13 mouse cellular contexts compared by ENCODE assay signal in the genomic region with DNA sequence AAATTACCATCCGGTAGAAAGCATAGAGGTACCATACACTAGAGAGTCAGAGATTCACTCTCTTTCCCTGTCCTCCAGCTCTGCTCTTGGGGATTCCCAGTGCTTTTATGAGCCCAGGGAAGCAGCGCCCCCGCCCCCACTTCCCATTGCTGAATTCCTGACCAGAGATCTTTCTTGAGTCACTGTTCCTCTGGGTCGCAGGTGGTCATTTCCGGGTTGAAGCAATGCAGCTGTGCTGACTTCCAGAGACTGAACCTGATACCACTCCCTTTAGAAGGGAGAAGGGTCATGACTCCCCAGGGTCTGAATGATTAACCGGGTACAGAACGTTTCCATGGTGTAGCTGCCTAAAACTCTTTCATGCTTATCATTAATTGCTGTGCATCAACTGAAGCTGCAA.
DNase-seq lines count a peak whose midpoint lies in the region.
"Had no signal": no experiment of that assay in that cellular context is flagged by ENCODE, and none has a peak within 500 bp of the region (broad histone marks: within the 10 kb centered on the region; RNA-seq: fewer than 3 reads in every experiment).

No protein-coding gene starts in this region.

- H3K4me1 ChIP-seq in heart, embryonic 10.5 days: peaks cover 22% of the 10 kb centered on the region
- H3K4me1 ChIP-seq in embryonic facial prominence, embryonic 10.5 days: peaks cover 32% of the 10 kb centered on the region
- peaks cover 39% of the 10 kb centered on the region for H3K4me1 ChIP-seq in limb, embryonic 10.5 days
- peaks cover 36% of the 10 kb centered on the region for H3K4me1 ChIP-seq in forebrain, embryonic 10.5 days
- H3K4me1 ChIP-seq: megakaryocyte, embryonic 14.5 days had no signal

- no peak overlapping the region for H3K4me3 ChIP-seq in heart, embryonic 10.5 days
- H3K4me3 ChIP-seq in embryonic facial prominence, embryonic 10.5 days: no peak overlapping the region
- no peak overlapping the region for H3K4me3 ChIP-seq in limb, embryonic 10.5 days
- no peak overlapping the region for H3K4me3 ChIP-seq in forebrain, embryonic 10.5 days
- H3K4me3 ChIP-seq: heart, embryonic 15.5 days; hindbrain, embryonic 10.5 days; megakaryocyte, embryonic 14.5 days had no signal

- no peaks in the 10 kb centered on the region for H3K36me3 ChIP-seq in heart, embryonic 10.5 days
- no peaks in the 10 kb centered on the region for H3K36me3 ChIP-seq in embryonic facial prominence, embryonic 10.5 days (replicated peaks)
- H3K36me3 ChIP-seq in limb, embryonic 10.5 days: no peaks in the 10 kb centered on the region
- no peaks in the 10 kb centered on the region for H3K36me3 ChIP-seq in forebrain, embryonic 10.5 days (replicated peaks)
- H3K36me3 ChIP-seq: heart, embryonic 15.5 days; hindbrain, embryonic 10.5 days had no signal

- WGBS in heart, embryonic 10.5 days: 42% methylated on average over 7 of the region's 7 CpGs
- 45% methylated on average over 7 of the region's 7 CpGs for whole genome bisulfite sequencing in embryonic facial prominence, embryonic 10.5 days
- WGBS in limb, embryonic 10.5 days: 31% methylated on average over 7 of the region's 7 CpGs
- 54% methylated on average over 7 of the region's 7 CpGs for WGBS in forebrain, embryonic 10.5 days

- no peaks in the 10 kb centered on the region for H3K27me3 ChIP-seq in heart, embryonic 10.5 days (ENCODE audit: insufficient read depth, poor library complexity, severe bottlenecking)
- no peaks in the 10 kb centered on the region for H3K27me3 ChIP-seq in embryonic facial prominence, embryonic 10.5 days (replicated peaks; ENCODE audit: low read depth, poor library complexity, severe bottlenecking)
- H3K27me3 ChIP-seq in limb, embryonic 10.5 days (ENCODE audit: low read depth, poor library complexity, severe bottlenecking): no peaks in the 10 kb centered on the region
- H3K27me3 ChIP-seq in forebrain, embryonic 10.5 days (ENCODE audit: poor library complexity, severe bottlenecking): peaks cover 11% of the 10 kb centered on the region; the same call in 1 of the 2 replicates
- H3K27me3 ChIP-seq: heart, embryonic 15.5 days had no signal

- intact Hi-C loops in heart, postnatal 25 days (cut with DNase I): no loop called here

- peak overlapping the region; percentile 10; the same call in 1 of the 2 replicates for H3K27ac ChIP-seq in heart, embryonic 10.5 days
- 0 out of 2 replicates have a peak overlapping the region, but pooled peaks have one; percentile 19 for H3K27ac ChIP-seq in embryonic facial prominence, embryonic 10.5 days (replicated peaks)
- peak overlapping the region; percentile 34; the same call in 1 of the 2 replicates for H3K27ac ChIP-seq in limb, embryonic 10.5 days
- H3K27ac ChIP-seq in forebrain, embryonic 10.5 days: no peak overlapping the region
- H3K27ac ChIP-seq: heart, embryonic 15.5 days; hindbrain, embryonic 10.5 days had no signal

- no peaks in the 10 kb centered on the region for H3K9me3 ChIP-seq in heart, embryonic 10.5 days
- H3K9me3 ChIP-seq in embryonic facial prominence, embryonic 10.5 days: no peaks in the 10 kb centered on the region
- no peaks in the 10 kb centered on the region for H3K9me3 ChIP-seq in limb, embryonic 10.5 days (replicated peaks)
- 0 out of 2 replicates have a peak, but pooled peaks cover 2% of the 10 kb centered on the region for H3K9me3 ChIP-seq in forebrain, embryonic 10.5 days
- H3K9me3 ChIP-seq: heart, embryonic 15.5 days; hindbrain, embryonic 10.5 days had no signal

- no peak for DNase-seq in heart, embryonic 10.5 days (ENCODE audit: low spot score)
- DNase-seq in heart, postnatal 25 days (ENCODE audit: low spot score): no peak
- peak; percentile 18 for DNase-seq in ZHBTc4 (ENCODE audit: low read depth, low spot score)
- peak; percentile 43 for DNase-seq in embryonic facial prominence, embryonic 10.5 days (ENCODE audit: low spot score)
- DNase-seq in limb, embryonic 10.5 days (ENCODE audit: low spot score): no peak
- no peak for DNase-seq in ovary, postnatal 10 days (ENCODE audit: low spot score)
- no peak for DNase-seq in forebrain, embryonic 10.5 days (ENCODE audit: extremely low spot score, low spot score)
- DNase-seq: cerebellum, adult 9-11 months; lung, postnatal 14 days; thymus, adult 2 months had no signal

Comparison
In these comparisons a context has a peak if more than half of its experiments do, and no peak if none do; other contexts are left out.
1. DNase-seq: peak in ZHBTc4 (single experiment) and embryonic facial prominence, embryonic 10.5 days (single experiment); none in heart, embryonic 10.5 days (single experiment), heart, postnatal 25 days (single experiment), limb, embryonic 10.5 days (single experiment), ovary, postnatal 10 days (single experiment) and forebrain, embryonic 10.5 days (single experiment).